Mouse (Mus musculus): ENCODE measurements around the gene Atad3a. TPM values are rescaled to one million over a fixed set of nuclear protein-coding genes. Genes with fewer than 3 reads are reported as not detected.

Atad3a gene
- total RNA-seq, 2 experiments from 2014 or later, result 53.0 to 58.8 TPM

DNA sequence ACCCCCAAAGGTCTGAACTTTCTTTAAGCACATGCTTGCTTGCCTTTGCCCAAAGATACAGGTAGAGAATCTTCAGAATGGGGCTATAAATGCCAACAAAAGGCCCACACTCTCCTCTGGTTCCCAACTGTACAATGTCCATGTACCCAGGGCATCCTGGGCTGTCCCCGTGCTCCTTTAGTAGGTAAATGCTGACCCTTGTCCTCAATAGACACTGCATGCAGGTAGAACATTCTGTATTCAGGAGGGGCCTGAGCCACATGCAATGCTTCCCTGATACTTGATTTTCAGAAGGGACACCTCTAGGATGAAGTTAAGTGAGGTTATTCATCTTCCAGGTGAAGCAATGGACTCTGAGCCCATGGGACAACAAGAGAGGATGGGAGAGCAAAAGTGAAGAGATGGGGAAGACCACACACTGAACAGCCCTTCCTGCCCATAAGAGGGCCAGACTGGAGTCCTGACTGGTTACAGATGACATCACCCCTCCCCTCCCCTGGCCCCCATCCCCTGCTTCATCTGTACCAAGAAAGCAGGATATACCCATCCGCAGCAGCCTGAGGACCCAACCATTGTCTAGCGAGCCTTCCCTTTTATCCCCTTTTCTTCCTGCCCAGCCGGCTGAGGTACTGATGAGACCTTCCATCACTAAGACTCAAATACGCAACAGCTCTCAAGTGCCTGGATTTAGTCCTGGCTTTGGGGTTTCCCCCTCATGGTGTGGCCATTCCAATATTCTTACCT, 12.6 kb upstream of the Atad3a start:
- intact Hi-C loops (cut with DNase I), result no loop called here
- TF ChIP-seq CTCF (IDR thresholded peaks at IDR 0.05), result no peak
- peak overlapping the region; percentile 66 for H3K4me3 ChIP-seq
- H3K27ac ChIP-seq, result peak overlapping the region; percentile 92
- DNase-seq (ENCODE audit: extremely low spot score in 1 of 2, low spot score in 2 of 2), result no peak

- no peak for DNase-seq (ENCODE audit: extremely low spot score in 1 of 2, low spot score in 2 of 2)
- Histone ChIP-seq H3K27ac (no peak overlapping the region), H3K4me3 (peak overlapping the region; percentile 14)
- no peak for TF ChIP-seq CTCF (IDR thresholded peaks at IDR 0.05)
- intact Hi-C loops (cut with DNase I), result no loop called here
Measured at GRCm38 (mm10) chr4:155772786-155773185, 11.9 kb upstream of the Atad3a start.

DNA sequence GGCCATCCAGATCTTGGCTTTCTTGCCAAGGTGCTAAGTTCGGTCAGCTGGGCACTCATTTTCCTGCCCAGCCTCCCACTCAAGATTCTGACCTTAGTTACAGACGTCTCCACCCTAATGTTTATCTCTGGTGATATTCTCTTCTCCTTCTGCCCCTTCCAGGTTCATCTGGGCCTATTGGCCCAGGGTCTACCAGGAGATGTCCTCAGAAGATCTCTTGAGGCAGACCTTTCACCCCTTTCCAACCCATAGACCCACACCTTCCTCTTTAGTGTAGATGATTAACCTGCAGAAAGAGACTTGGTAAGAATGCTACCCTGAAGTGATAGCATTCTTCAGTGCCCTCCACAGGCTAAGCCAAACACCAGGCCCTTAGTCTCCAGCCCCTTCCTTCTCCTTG, 10.8 kb upstream of the Atad3a start:
- DNase-seq (ENCODE audit: extremely low spot score in 1 of 2, low spot score in 2 of 2), result no peak
- no peak for TF ChIP-seq CTCF (IDR thresholded peaks at IDR 0.05)
- intact Hi-C loops (cut with DNase I), result no loop called here
- H3K4me3 ChIP-seq, result no peak overlapping the region
- H3K27ac ChIP-seq, result no peak overlapping the region

GRCm38 (mm10) chr4:155770626-155771025, 9.7 kb upstream of the Atad3a start:
- Histone ChIP-seq H3K27ac (peak overlapping the region; percentile 80), H3K4me3 (peak overlapping the region; percentile 61)
- intact Hi-C loops (cut with DNase I), result loop anchor here (1.0 kb wide), 1 partner anchor 49 kb away; no protein-coding TSS in a partner anchor
- DNase-seq (ENCODE audit: extremely low spot score in 1 of 2, low spot score in 2 of 2), result no peak
- TF ChIP-seq CTCF (IDR thresholded peaks at IDR 0.05), result no peak

- DNase-seq (ENCODE audit: extremely low spot score in 1 of 2, low spot score in 2 of 2), result peak; percentile 89 to 93
- TF ChIP-seq CTCF (IDR thresholded peaks at IDR 0.05), result peak; percentile 93
- Histone ChIP-seq H3K4me3 (peak overlapping the region; percentile 61), H3K27ac (peak overlapping the region; percentile 80)
- intact Hi-C loops (cut with DNase I), result loop anchor here (1.0 kb wide), 1 partner anchor 49 kb away; no protein-coding TSS in a partner anchor
Measured at GRCm38 (mm10) chr4:155769880-155770512, 9.1 kb upstream of the Atad3a start.

DNA sequence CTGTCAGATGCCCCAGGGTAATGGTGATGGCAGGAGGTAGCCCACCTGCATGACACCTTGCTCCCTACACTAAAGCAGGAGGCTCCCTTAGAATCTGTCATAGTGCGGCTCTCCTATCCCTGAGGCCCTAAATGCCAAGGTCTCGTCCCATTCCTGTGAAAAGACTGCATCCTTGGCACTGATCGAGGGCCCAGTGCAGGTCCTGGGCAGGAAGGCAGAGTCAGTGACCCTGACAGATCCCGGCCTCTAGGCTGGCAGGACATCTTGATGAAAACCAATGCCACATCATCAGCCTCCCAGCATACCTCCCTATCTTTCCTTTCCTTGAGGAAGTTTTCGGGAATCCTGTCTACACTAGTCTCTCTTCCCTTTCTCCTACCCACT, 8.6 kb upstream of the Atad3a start:
- DNase-seq (ENCODE audit: extremely low spot score in 1 of 2, low spot score in 2 of 2), result no peak
- no peak for TF ChIP-seq CTCF (IDR thresholded peaks at IDR 0.05)
- peak overlapping the region; percentile 80; the same call in 1 of the 2 replicates for H3K27ac ChIP-seq
- peak overlapping the region; percentile 61 for H3K4me3 ChIP-seq
- intact Hi-C loops (cut with DNase I), result no loop called here

- no peak for TF ChIP-seq CTCF (IDR thresholded peaks at IDR 0.05)
- no peak overlapping the region for H3K27ac ChIP-seq
- no peak overlapping the region for H3K4me3 ChIP-seq
- DNase-seq (ENCODE audit: extremely low spot score in 1 of 2, low spot score in 2 of 2), result no peak
- intact Hi-C loops (cut with DNase I), result no loop called here
Measured at GRCm38 (mm10) chr4:155762357-155762756, 1.5 kb upstream of the Atad3a start.

DNA sequence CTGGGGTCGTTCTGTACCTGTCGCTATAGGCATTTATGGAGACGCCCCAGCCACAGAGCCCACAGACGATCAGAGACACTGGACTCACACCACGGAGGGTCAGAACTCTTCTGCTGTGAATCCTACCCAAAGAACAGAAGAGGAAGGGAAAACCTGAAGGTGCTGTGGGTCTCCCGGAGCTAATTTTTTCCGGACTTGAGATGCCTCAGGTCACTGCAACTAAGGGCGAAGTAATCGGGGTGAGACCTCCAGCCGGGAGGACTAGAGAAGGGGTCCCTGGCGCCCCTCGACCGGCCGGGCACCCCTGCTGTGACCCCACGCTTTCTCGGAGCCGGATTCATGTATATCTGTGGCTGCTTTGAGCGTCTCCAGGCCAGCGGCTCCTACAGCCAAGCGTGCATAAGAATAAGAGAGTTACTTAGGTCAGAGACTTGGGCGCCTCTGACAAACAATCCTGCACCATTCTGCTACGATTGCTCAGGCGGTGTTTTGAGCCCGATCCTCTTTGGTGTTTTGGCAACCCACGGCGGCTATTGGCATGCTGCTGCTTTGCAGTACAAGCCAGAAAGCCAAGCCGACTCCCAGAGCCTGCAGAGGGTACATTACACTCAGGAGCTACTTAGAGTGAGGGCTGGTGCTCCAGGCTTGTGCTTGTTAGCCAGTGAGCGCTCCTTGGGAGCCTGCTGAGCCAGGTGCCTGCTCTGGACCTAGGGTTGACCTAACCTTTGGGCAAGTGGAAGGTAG, 635 bp upstream of the Atad3a start:
- no peak for DNase-seq (ENCODE audit: extremely low spot score in 1 of 2, low spot score in 2 of 2)
- intact Hi-C loops (cut with DNase I), result no loop called here
- Histone ChIP-seq H3K4me3 (peak overlapping the region; percentile 78), H3K27ac (0 out of 2 replicates have a peak overlapping the region, but pooled peaks have one; percentile 17)
- no peak for TF ChIP-seq CTCF (IDR thresholded peaks at IDR 0.05)

GRCm38 (mm10) chr4:155759862-155760612, 856 bp downstream of the Atad3a start:
- Histone ChIP-seq H3K27ac (peak overlapping the region; percentile 82), H3K4me3 (peak overlapping the region; percentile 78)
- intact Hi-C loops (cut with DNase I), result no loop called here
- no peak for DNase-seq (ENCODE audit: extremely low spot score in 1 of 2, low spot score in 2 of 2)
- TF ChIP-seq CTCF (IDR thresholded peaks at IDR 0.05), result peak; percentile 45

- TF ChIP-seq CTCF (IDR thresholded peaks at IDR 0.05), result no peak
- Histone ChIP-seq H3K27ac (no peak overlapping the region), H3K4me3 (no peak overlapping the region)
- intact Hi-C loops (cut with DNase I), result no loop called here
- DNase-seq (ENCODE audit: extremely low spot score in 1 of 2, low spot score in 2 of 2), result no peak
Measured at GRCm38 (mm10) chr4:155757011-155757410, 3.9 kb downstream of the Atad3a start.

Measured in left cerebral cortex, adult 2 months (tissue).